12 mouse cellular contexts compared by ENCODE assay signal in genomic region chr9:32986836-32987673, GRCm38 (mm10).
DNase-seq lines count a peak whose midpoint lies in the region; ATAC-seq lines count a peak whose summit lies in the region.
"Had no signal": no experiment of that assay in that cellular context is flagged by ENCODE, and none has a peak within 500 bp of the region (broad histone marks: within the 10 kb centered on the region; RNA-seq: fewer than 3 reads in every experiment).

No protein-coding gene starts in this region.

- no peak overlapping the region for H3K9ac ChIP-seq in embryonic facial prominence, embryonic 15.5 days
- H3K9ac ChIP-seq in intestine, embryonic 15.5 days: no peak overlapping the region
- H3K9ac ChIP-seq: midbrain, embryonic 12.5 days had no signal

- 20% methylated on average over 9 of the region's 9 CpGs for WGBS in embryonic facial prominence, embryonic 15.5 days
- WGBS in intestine, embryonic 15.5 days: 33% methylated on average over 9 of the region's 9 CpGs

- peaks cover 7% of the 10 kb centered on the region for H3K4me1 ChIP-seq in embryonic facial prominence, embryonic 15.5 days
- no peaks in the 10 kb centered on the region for H3K4me1 ChIP-seq in intestine, embryonic 15.5 days (replicated peaks)
- H3K4me1 ChIP-seq: midbrain, embryonic 12.5 days had no signal

- H3K36me3 ChIP-seq in embryonic facial prominence, embryonic 15.5 days: no peaks in the 10 kb centered on the region
- H3K36me3 ChIP-seq in intestine, embryonic 15.5 days: no peaks in the 10 kb centered on the region
- H3K36me3 ChIP-seq: midbrain, embryonic 12.5 days had no signal

- peak overlapping the region; percentile 24 for H3K4me2 ChIP-seq in embryonic facial prominence, embryonic 15.5 days (replicated peaks)
- H3K4me2 ChIP-seq in intestine, embryonic 15.5 days (replicated peaks): no peak overlapping the region
- H3K4me2 ChIP-seq: midbrain, embryonic 12.5 days had no signal

- DNase-seq in gastrocnemius, adult 18-20 months (ENCODE audit: low spot score): peak; percentile 38
- DNase-seq in gastrocnemius, postnatal 10 days: no peak
- DNase-seq in 3T3-L1 (ENCODE audit: low read depth, low spot score): peak; percentile 79
- no peak for DNase-seq in retina, embryonic 14.5 days (ENCODE audit: low spot score)
- DNase-seq in frontal cortex, postnatal 14 days (ENCODE audit: low spot score in 2 of 2): no peak
- DNase-seq in layer of hippocampus, postnatal 36 days: no peak
- DNase-seq: B cell, adult 2 months; cerebellum, adult 8-10 months; right cerebral cortex, postnatal 14 days had no signal

- no peaks in the 10 kb centered on the region for H3K27me3 ChIP-seq in embryonic facial prominence, embryonic 15.5 days
- no peaks in the 10 kb centered on the region for H3K27me3 ChIP-seq in intestine, embryonic 15.5 days (replicated peaks)
- H3K27me3 ChIP-seq: midbrain, embryonic 12.5 days had no signal

- H3K9me3 ChIP-seq in embryonic facial prominence, embryonic 15.5 days (replicated peaks): no peaks in the 10 kb centered on the region
- no peaks in the 10 kb centered on the region for H3K9me3 ChIP-seq in intestine, embryonic 15.5 days
- H3K9me3 ChIP-seq: midbrain, embryonic 12.5 days had no signal

- H3K4me3 ChIP-seq in embryonic facial prominence, embryonic 15.5 days (replicated peaks): 0 out of 2 replicates have a peak overlapping the region, but pooled peaks have one; percentile 0
- no peak overlapping the region for H3K4me3 ChIP-seq in intestine, embryonic 15.5 days (replicated peaks)
- H3K4me3 ChIP-seq: midbrain, embryonic 12.5 days had no signal

- H3K27ac ChIP-seq in embryonic facial prominence, embryonic 15.5 days (replicated peaks): peak overlapping the region; percentile 72
- 0 out of 2 replicates have a peak overlapping the region, but pooled peaks have one; percentile 17 for H3K27ac ChIP-seq in intestine, embryonic 15.5 days
- H3K27ac ChIP-seq: midbrain, embryonic 12.5 days had no signal

- ATAC-seq in embryonic facial prominence, embryonic 15.5 days (ENCODE audit: insufficient number of reproducible peaks, low FRiP score, low TSS enrichment, low read depth): peak; percentile 86
- ATAC-seq in intestine, embryonic 15.5 days: peak; percentile 80

Comparison
In these comparisons a context has a peak if more than half of its experiments do, and no peak if none do; other contexts are left out.
1. DNase-seq: peak in gastrocnemius, adult 18-20 months (single experiment) and 3T3-L1 (single experiment); none in gastrocnemius, postnatal 10 days (single experiment), retina, embryonic 14.5 days (single experiment), frontal cortex, postnatal 14 days (0 of 2) and layer of hippocampus, postnatal 36 days (0 of 2).